Mouse (Mus musculus): Measurements from ENCODE around the gene Gm4631.
"Not testable (repeated sequence)": the region's sequence is repeated elsewhere in the genome, so short reads cannot be mapped to it uniquely, and the experiment has no call there.

The Gm4631 gene

GRCm38 (mm10) chr2:175338097-175338496, at the start of gene Gm4631:
Gene Gm4631 (minus strand): TSS chr2:175338197.
- DNase-seq (ENCODE audit: low read depth, low spot score): not testable (repeated sequence)

DNA sequence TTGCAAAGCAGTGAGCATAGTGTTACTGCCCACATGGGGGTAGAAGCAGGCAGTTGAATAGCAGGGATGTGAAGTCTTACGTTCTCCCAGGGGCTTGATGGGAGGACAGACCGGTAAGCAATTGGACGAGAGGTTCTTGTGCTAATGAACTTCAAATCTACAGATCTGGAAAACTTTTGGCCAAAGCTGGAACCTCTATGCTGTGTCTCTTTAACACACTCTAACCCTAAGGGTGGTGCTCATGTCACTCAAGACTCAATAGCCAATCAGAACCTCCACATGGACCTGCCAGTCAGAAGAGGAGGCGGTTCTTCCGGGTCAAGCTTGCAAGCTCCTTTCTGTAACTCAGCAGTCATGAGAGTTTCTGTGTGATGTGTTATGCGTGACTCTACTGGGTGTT, 34.1 kb upstream of the Gm4631 start, which contains the start of gene Zfp968:
Gene Zfp968, plus strand, starts transcription at position 301 of the 400 bp plus-strand sequence.
- DNase-seq (ENCODE audit: low read depth, low spot score): not testable (repeated sequence)

GRCm38 (mm10) chr2:175274825-175275224, 63.2 kb downstream of the Gm4631 start, which contains the start of gene Gm14440:
Gene Gm14440 (plus strand): TSS chr2:175275125.
- DNase-seq (ENCODE audit: low read depth, low spot score): not testable (repeated sequence)
